Mouse (Mus musculus) megakaryocyte, embryonic 14.5 days (primary cell): ENCODE measurements at regions not wholly inside any gene's neighbourhood (a gene's known extent, or its start where the extent isn't known, plus 50 kb on each side); places are given as distances from the start of the nearest gene placed in this dataset.

ENCODE experiments used
- FLI1 ChIP-seq: IDR thresholded peaks from 2 replicates; pipeline ENCODE4 v1.6.1; 2012; ENCODE audit warnings: low read length, inconsistent platforms, mixed read lengths
- GATA1 ChIP-seq: IDR thresholded peaks from 3 replicates; pipeline ENCODE4 v1.6.1; 2012; ENCODE audit warnings: mixed read lengths, low read length, inconsistent platforms, borderline replicate concordance

DNA sequence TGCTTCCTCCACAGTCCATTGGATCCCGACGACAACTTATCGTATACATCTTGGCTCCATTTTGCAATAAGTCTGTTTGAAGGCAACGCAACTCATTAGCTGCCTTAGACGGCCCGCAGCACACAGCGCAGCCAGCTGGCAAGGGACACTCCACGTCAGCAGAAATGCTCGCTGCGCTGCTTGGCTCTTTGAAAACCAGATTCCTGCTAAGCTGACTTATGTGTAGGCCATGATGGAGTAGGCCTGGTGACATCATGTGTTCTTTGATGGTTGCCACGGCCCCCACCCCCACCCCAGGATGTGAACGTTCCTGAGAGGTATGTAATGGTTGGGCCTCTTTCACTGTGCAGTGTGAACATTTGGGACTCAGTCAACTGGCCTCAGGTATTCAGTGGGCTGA is 99.8 kb upstream of the Twist2 start:
- TF ChIP-seq GATA1 (no peak), FLI1 (no peak)
